Mouse (Mus musculus) heart, embryonic 15.5 days (tissue): ENCODE measurements around the gene Ect2. TPM values are rescaled to one million over a fixed set of nuclear protein-coding genes. Genes with fewer than 3 reads are reported as not detected.

Source experiments
- ATAC-seq: fragments of 200-750 bp; cut with Nextera tagmentation; replicated peaks from 2 replicates; pipeline ENCODE4 v1.8.0; 2017; ENCODE audit warnings: low read depth, moderate TSS enrichment; ENCODE audit not compliant: insufficient number of reproducible peaks, insufficient read depth, low FRiP score
- H3K27ac ChIP-seq: fragments of 300-500 bp; sonication (generic); 2 replicates; pipeline ENCODE4 v1.5.1; 2015; ENCODE audit warnings: mild to moderate bottlenecking, inconsistent platforms
- H3K27me3 ChIP-seq: fragments of 300-500 bp; sonication (generic); 2 replicates; pipeline ENCODE4 v1.6.1; 2015; ENCODE audit warnings: inconsistent platforms
- H3K36me3 ChIP-seq: fragments of 300-500 bp; sonication (generic); 2 replicates; pipeline ENCODE4 v1.6.1; 2015; ENCODE audit warnings: mild to moderate bottlenecking, inconsistent platforms
- H3K4me1 ChIP-seq: fragments of 300-500 bp; sonication (generic); replicated peaks from 2 replicates; pipeline ENCODE4 v1.6.1; 2015; ENCODE audit warnings: inconsistent platforms
- H3K4me2 ChIP-seq: fragments of 300-500 bp; sonication (generic); 2 replicates; pipeline ENCODE4 v1.6.1; 2015; ENCODE audit warnings: inconsistent platforms, mild to moderate bottlenecking, moderate library complexity
- H3K4me3 ChIP-seq: fragments of 300-500 bp; sonication (generic); 2 replicates; pipeline ENCODE4 v1.5.1; 2015; ENCODE audit warnings: mild to moderate bottlenecking, inconsistent platforms
- H3K9ac ChIP-seq: fragments of 300-500 bp; sonication (generic); 2 replicates; pipeline ENCODE4 v1.6.1; 2015; ENCODE audit warnings: mild to moderate bottlenecking, inconsistent platforms
- H3K9me3 ChIP-seq: fragments of 300-500 bp; sonication (generic); replicated peaks from 2 replicates; pipeline ENCODE4 v1.6.1; 2016; ENCODE audit warnings: inconsistent platforms
- WGBS: fragments of 180-500 bp; shearing (Covaris S2); methylation state at CpG from one replicate; pipeline ENCODE4 v1.1.7; 2015; ENCODE audit warnings: mixed read lengths; 5-methylcytosine and 5-hydroxymethylcytosine counted together
- polyA plus RNA-seq: library from polyadenylated mRNA; unstranded; fragments of >200 nt; fragmentation: Nextera tagmentation; extraction: Ambion mirVana; gene quantifications from 2 replicates; pipeline ENCODE4 v1.2.1, GENCODE M21; 2015

Ect2 gene
- 38.0 and 40.5 TPM in 2 replicates for polyA plus RNA-seq

DNA sequence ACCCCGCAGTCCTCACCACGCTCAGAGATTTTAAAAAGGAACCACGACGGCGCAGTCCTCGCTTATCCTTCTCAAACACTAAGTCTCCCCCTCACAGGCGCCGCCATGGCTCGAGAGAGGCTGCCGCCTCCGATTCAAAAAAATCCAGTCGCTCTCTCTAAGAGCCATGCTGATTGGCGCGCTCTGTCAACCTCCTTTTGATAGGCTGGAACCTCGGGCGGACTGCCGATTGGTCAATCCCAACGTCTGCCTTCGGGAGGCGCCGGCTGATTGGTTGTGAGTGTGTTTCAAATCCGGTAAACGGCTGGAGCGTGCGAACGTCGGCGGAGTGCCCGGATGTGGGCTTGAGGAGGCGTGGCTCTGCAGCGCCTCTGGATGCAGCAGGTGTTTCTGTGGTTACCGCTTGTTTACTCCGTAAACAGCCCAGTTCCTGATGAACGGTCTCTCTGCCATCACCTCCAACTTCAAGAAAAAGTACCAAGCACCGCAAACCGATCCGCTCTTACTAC lies at the start of gene Ect2:
TSS of gene Ect2 (minus strand) at position 178 of the 509 bp plus-strand sequence.
- peak; percentile 99 for ATAC-seq
- H3K9me3 ChIP-seq: no peaks in the 10 kb centered on the region
- H3K4me3 ChIP-seq: peak within 1 kb of the TSS; percentile 97
- 0 out of 2 replicates have a peak, but pooled peaks cover 13% of the 10 kb centered on the region for H3K36me3 ChIP-seq
- H3K9ac ChIP-seq: peak within 1 kb of the TSS; percentile 82
- no peaks in the 10 kb centered on the region for H3K27me3 ChIP-seq
- peaks cover 27% of the 10 kb centered on the region for H3K4me1 ChIP-seq
- H3K27ac ChIP-seq: peak within 1 kb of the TSS; percentile 83
- under 1% methylated on average over 37 of the region's 37 CpGs for WGBS
- H3K4me2 ChIP-seq: peak within 1 kb of the TSS; percentile 72

DNA sequence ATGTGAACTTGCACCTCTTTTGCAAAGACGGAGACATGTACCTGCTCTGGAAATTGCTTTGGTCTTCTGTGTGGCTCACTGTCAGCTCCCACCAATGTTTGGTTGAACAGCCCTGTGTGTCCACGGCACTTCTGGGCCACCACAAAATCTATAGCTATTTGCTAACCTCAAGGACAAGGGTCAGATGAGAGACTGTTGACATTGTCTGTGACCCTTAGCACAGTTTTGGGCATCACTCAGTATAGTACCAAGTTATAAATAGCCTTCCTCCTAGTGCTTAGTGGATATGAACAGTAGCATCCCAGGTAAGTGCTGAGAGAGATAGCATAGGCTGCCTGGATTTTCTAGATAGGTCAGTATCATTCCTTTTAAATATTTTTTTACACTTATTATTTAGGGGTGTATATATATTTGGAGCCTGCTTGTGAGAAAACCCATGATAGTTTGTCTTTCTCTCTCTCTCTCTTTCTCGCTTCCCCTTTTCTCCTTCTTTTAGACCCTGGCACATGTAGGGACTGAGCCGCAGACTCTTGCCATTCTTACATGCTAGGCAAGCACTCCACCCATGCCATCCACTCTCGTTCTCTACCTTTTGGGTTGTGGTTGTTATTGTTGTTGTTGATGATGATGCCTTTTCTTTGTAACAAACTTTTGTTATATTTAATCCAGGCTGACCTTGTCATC lies 48.2 kb upstream of the Ect2 start:
- no peak overlapping the region for H3K9ac ChIP-seq
- 71% methylated on average over 5 of the region's 5 CpGs for WGBS
- H3K4me1 ChIP-seq: peaks cover 25% of the 10 kb centered on the region
- ATAC-seq: no peak
- no peak overlapping the region for H3K27ac ChIP-seq
- H3K4me3 ChIP-seq: no peak overlapping the region
- no peaks in the 10 kb centered on the region for H3K9me3 ChIP-seq
- no peaks in the 10 kb centered on the region for H3K27me3 ChIP-seq
- H3K36me3 ChIP-seq: no peaks in the 10 kb centered on the region
- no peak overlapping the region for H3K4me2 ChIP-seq

GRCm38 (mm10) chr3:27199120-27199519 lies 45.4 kb upstream of the Ect2 start:
- H3K4me2 ChIP-seq: no peak overlapping the region
- no peak overlapping the region for H3K27ac ChIP-seq
- no peak for ATAC-seq
- no peaks in the 10 kb centered on the region for H3K36me3 ChIP-seq
- H3K9me3 ChIP-seq: no peaks in the 10 kb centered on the region
- no peak overlapping the region for H3K4me3 ChIP-seq
- WGBS: 83% methylated on average over 7 of the region's 7 CpGs
- no peaks in the 10 kb centered on the region for H3K27me3 ChIP-seq
- H3K4me1 ChIP-seq: peaks cover 8% of the 10 kb centered on the region
- H3K9ac ChIP-seq: no peak overlapping the region

- no peaks in the 10 kb centered on the region for H3K36me3 ChIP-seq
- ATAC-seq: no peak
Measured at GRCm38 (mm10) chr3:27197816-27198215, 44.1 kb upstream of the Ect2 start.

GRCm38 (mm10) chr3:27196529-27196928 lies 42.9 kb upstream of the Ect2 start:
- H3K4me1 ChIP-seq: peaks cover 31% of the 10 kb centered on the region
- no peaks in the 10 kb centered on the region for H3K27me3 ChIP-seq
- H3K27ac ChIP-seq: no peak overlapping the region
- H3K4me2 ChIP-seq: no peak overlapping the region
- no peak overlapping the region for H3K4me3 ChIP-seq
- no peaks in the 10 kb centered on the region for H3K9me3 ChIP-seq
- no peak overlapping the region for H3K9ac ChIP-seq
- no peaks in the 10 kb centered on the region for H3K36me3 ChIP-seq
- 75% methylated on average over 1 of the region's 1 CpGs for whole genome bisulfite sequencing
- no peak for ATAC-seq

More at GRCm38 (mm10) chr3:27197816-27198215, 44.1 kb upstream of the Ect2 start:
- H3K27me3 ChIP-seq: no peaks in the 10 kb centered on the region
- no peak overlapping the region for H3K4me3 ChIP-seq
- H3K4me2 ChIP-seq: no peak overlapping the region
- no peak overlapping the region for H3K27ac ChIP-seq
- no peak overlapping the region for H3K9ac ChIP-seq
- no peaks in the 10 kb centered on the region for H3K9me3 ChIP-seq
- 68% methylated on average over 5 of the region's 5 CpGs for WGBS
- H3K4me1 ChIP-seq: peaks cover 21% of the 10 kb centered on the region

DNA sequence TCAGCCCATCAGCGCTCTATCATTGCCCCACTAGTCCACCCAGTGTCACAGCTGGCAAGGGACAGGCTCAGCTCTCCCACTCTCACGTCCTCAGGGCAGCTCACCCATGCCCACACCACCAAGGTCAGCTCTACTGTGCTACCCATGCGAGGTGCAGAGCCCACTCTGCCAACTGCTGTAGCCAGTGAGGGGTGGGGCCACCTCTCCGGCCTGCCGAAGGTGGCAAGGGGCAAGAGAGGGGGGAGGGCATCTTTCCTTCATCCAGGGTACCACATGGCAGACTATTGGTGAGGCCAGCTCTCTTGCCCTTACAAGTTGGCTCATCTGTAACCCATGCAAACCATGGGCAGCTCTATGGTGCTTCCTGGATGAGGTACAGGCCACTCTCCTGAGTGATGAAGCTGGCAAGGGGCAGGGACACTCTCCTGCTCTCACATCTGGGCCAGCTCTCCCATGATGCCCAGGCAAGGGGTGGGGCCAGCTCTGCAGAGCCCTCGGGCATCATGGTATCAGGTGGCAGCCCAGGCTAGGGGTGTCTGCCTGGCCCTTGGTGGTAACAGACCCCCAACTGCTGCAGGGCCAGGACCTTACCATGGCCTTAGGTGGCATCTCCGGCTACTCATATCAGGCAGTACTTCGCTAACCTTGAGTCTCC lies 42.0 kb upstream of the Ect2 start:
- no peak overlapping the region for H3K9ac ChIP-seq
- WGBS: 89% methylated on average over 8 of the region's 8 CpGs
- no peaks in the 10 kb centered on the region for H3K27me3 ChIP-seq
- H3K36me3 ChIP-seq: no peaks in the 10 kb centered on the region
- no peak overlapping the region for H3K4me2 ChIP-seq
- H3K9me3 ChIP-seq: no peaks in the 10 kb centered on the region
- no peak overlapping the region for H3K27ac ChIP-seq
- no peak overlapping the region for H3K4me3 ChIP-seq
- ATAC-seq: no peak
- peaks cover 33% of the 10 kb centered on the region for H3K4me1 ChIP-seq

GRCm38 (mm10) chr3:27195153-27195552 lies 41.5 kb upstream of the Ect2 start:
- Histone ChIP-seq H3K9me3 (no peaks in the 10 kb centered on the region), H3K36me3 (no peaks in the 10 kb centered on the region), H3K27ac (no peak overlapping the region), H3K27me3 (no peaks in the 10 kb centered on the region), H3K4me3 (no peak overlapping the region), H3K9ac (no peak overlapping the region), H3K4me1 (peaks cover 34% of the 10 kb centered on the region), H3K4me2 (no peak overlapping the region)
- WGBS: 69% methylated on average over 4 of the region's 4 CpGs
- ATAC-seq: no peak

- no peaks in the 10 kb centered on the region for H3K36me3 ChIP-seq
- H3K4me3 ChIP-seq: no peak overlapping the region
- no peaks in the 10 kb centered on the region for H3K27me3 ChIP-seq
- H3K4me1 ChIP-seq: peaks cover 44% of the 10 kb centered on the region
- H3K9me3 ChIP-seq: no peaks in the 10 kb centered on the region
- ATAC-seq: peak; percentile 73
- WGBS: 6% methylated on average over 6 of the region's 6 CpGs
- H3K4me2 ChIP-seq: peak overlapping the region; percentile 32
- no peak overlapping the region for H3K9ac ChIP-seq
- peak overlapping the region; percentile 82 for H3K27ac ChIP-seq
Measured at GRCm38 (mm10) chr3:27193844-27194317, 40.2 kb upstream of the Ect2 start.

GRCm38 (mm10) chr3:27191856-27192255 lies 38.2 kb upstream of the Ect2 start:
- Histone ChIP-seq H3K4me2 (no peak overlapping the region), H3K36me3 (no peaks in the 10 kb centered on the region), H3K9me3 (no peaks in the 10 kb centered on the region), H3K27me3 (no peaks in the 10 kb centered on the region), H3K27ac (peak overlapping the region; percentile 82), H3K4me1 (peaks cover 44% of the 10 kb centered on the region), H3K4me3 (no peak overlapping the region), H3K9ac (no peak overlapping the region)
- WGBS: 54% methylated on average over 6 of the region's 6 CpGs
- no peak for ATAC-seq

DNA sequence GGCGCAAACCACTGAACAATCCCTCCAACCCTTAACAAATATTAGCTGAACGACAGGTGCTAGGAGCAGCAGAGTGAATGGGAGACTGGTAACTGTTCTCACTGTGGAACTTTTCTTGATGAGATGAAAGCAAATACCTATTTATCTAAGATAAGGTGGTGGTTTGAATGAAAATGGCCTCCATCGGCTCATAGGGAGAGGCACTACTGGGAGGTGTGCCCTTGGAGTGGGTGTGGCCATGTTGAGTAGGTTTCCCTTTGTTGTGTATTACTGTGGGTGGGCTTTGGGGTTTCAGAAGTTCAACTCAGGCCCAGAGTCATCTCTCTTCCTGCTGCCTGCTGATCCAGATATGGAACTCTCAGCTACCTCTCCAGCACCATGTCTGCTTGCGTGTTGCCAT lies 37.2 kb upstream of the Ect2 start:
- 85% methylated on average over 4 of the region's 4 CpGs for WGBS

DNA sequence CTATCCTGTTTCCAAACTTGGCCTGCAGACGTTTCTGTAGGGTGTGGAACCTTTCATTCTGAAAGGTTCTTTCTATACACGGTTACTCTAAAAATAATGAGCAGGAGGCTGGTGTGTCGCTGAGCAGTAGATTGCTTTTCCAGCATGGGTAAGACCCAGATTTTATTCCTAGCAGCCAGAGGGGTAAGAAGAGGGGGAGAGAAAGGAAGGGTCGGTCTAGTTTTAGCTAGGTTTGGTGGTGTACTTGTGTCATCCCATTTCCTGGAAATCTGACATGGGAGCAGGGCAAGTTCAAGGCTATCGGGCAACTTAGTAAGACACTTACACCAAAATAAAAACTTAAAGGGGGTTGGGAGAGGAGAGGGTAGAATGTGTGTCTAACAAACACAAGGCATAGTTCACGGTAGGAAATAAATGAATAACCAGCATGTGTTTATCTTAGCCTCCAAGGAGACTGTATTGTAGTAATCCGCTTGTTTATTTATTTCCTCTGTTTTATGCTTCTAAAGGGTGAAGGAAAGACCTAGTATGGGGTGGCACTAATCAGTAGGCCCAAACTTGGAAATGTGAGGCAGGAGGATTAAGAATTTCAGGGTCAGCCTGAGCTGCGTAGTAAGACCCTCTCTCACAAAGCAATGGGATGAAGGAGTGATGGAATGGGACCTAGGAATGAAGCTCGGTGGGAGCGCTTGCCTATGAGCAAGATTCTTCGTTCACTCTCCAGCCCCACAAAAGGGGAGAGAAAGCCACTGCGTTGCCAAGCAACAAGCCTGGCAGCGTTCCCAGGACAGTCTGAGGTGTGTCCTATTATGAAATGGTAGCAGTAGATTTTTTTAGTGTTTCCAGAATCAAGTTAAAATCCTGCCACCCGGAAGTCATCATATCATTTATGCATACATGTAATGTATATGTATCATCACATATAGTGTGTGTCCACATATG lies 35.9 kb upstream of the Ect2 start:
- Histone ChIP-seq H3K4me2 (no peak overlapping the region), H3K36me3 (no peaks in the 10 kb centered on the region), H3K4me3 (no peak overlapping the region), H3K9me3 (no peaks in the 10 kb centered on the region), H3K27ac (no peak overlapping the region), H3K4me1 (peaks cover 44% of the 10 kb centered on the region), H3K9ac (no peak overlapping the region), H3K27me3 (no peaks in the 10 kb centered on the region)
- no peak; the same call in 1 of the 2 replicates for ATAC-seq
- 50% methylated on average over 14 of the region's 14 CpGs for WGBS

More for the DNA sequence above, 37.2 kb upstream of the Ect2 start:
- Histone ChIP-seq H3K9ac (no peak overlapping the region), H3K27ac (no peak overlapping the region), H3K9me3 (no peaks in the 10 kb centered on the region), H3K27me3 (no peaks in the 10 kb centered on the region), H3K4me2 (no peak overlapping the region), H3K36me3 (no peaks in the 10 kb centered on the region), H3K4me1 (peaks cover 44% of the 10 kb centered on the region), H3K4me3 (no peak overlapping the region)
- ATAC-seq: no peak
